Mouse (Mus musculus): ENCODE measurements around the gene Cyp2u1. TPM values are rescaled to one million over a fixed set of nuclear protein-coding genes. Genes with fewer than 3 reads are reported as not detected.
A peak's percentile ranks its signal among the peaks of the same experiment; 100 is the strongest.

Cyp2u1 gene
- polyA plus RNA-seq, 1 experiment from 2014 or later, result 1.9 TPM

DNA sequence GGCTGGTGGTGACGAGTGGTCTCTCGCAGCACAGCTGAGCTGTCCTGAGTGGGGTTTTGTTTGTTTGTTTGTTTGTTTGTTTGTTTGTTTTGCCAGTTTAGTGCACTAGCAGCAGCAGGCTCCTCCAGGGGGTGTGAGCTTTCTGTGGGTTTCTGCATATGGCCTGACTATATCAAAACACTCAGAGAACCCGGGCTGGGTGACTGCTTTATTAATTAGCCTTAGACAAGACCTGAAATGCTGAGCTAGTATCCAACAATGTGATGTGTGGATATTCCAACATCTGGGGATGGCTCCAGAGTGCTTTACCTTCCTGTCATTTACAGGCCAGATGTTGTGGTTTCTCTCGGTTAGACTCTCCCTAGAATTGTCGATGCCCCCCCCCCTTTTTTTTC lies 290 bp upstream of the Cyp2u1 start:
- Histone ChIP-seq H3K4me1 (replicated peaks; ENCODE audit: control insufficient read depth, insufficient read depth) (peaks cover 3% of the 10 kb centered on the region; the same call in 1 of the 2 replicates), H3K9ac (ENCODE audit: low read length) (peak overlapping the region; percentile 63; the same call in 1 of the 2 replicates), H3K36me3 (ENCODE audit: control insufficient read depth, insufficient read depth, low read length) (no peaks in the 10 kb centered on the region), H3K9me3 (ENCODE audit: control insufficient read depth, low read length) (no peaks in the 10 kb centered on the region), H3K4me2 (replicated peaks; ENCODE audit: low read depth) (peak overlapping the region; percentile 98), H3K27ac (replicated peaks) (no peak overlapping the region), H3K27me3 (ENCODE audit: control insufficient read depth, insufficient read depth, low read length) (no peaks in the 10 kb centered on the region), H3K4me3 (ENCODE audit: low read depth, low read length) (peak overlapping the region; percentile 66)
- TF ChIP-seq EP300 (optimal IDR thresholded peaks at IDR 0.05) (no peak), CTCF (IDR thresholded peaks at IDR 0.05; ENCODE audit: low read depth) (no peak)
- 20% methylated on average over 5 of the region's 5 CpGs for WGBS
- ATAC-seq (ENCODE audit: low FRiP score, low TSS enrichment), result no peak
- no peak for DNase-seq (ENCODE audit: low spot score)

DNA sequence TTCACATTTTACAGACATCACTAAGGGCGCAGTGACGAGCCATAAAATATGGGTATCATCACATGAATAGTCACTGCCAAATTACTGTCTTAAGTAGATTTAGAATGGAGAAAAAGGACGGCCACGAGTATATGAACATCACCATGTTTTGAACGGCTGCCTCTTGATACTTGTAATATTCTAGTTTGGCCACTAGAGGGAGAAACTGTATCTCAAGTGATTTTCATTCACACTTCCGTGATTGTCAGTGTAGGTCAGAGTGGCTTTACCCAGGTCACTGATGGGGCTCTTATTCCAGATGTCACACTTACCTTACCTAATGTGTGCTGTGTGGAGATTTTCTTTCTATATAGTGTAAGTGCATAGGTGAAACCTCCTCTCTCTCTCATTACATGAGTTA lies 3.1 kb downstream of the Cyp2u1 start:
- Histone ChIP-seq H3K9ac (ENCODE audit: low read length) (no peak overlapping the region), H3K9me3 (ENCODE audit: control insufficient read depth, low read length) (no peaks in the 10 kb centered on the region), H3K36me3 (ENCODE audit: control insufficient read depth, insufficient read depth, low read length) (no peaks in the 10 kb centered on the region), H3K4me2 (replicated peaks; ENCODE audit: low read depth) (no peak overlapping the region), H3K27ac (replicated peaks) (no peak overlapping the region), H3K27me3 (ENCODE audit: control insufficient read depth, insufficient read depth, low read length) (no peaks in the 10 kb centered on the region), H3K4me3 (ENCODE audit: low read depth, low read length) (no peak overlapping the region), H3K4me1 (replicated peaks; ENCODE audit: control insufficient read depth, insufficient read depth) (peaks cover 3% of the 10 kb centered on the region; the same call in 1 of the 2 replicates)
- DNase-seq (ENCODE audit: low spot score) (no peak), ATAC-seq (ENCODE audit: low FRiP score, low TSS enrichment) (no peak)
- TF ChIP-seq CTCF (IDR thresholded peaks at IDR 0.05; ENCODE audit: low read depth) (peak; percentile 87), EP300 (optimal IDR thresholded peaks at IDR 0.05) (no peak)
- 5% methylated on average over 6 of the region's 6 CpGs for WGBS

DNA sequence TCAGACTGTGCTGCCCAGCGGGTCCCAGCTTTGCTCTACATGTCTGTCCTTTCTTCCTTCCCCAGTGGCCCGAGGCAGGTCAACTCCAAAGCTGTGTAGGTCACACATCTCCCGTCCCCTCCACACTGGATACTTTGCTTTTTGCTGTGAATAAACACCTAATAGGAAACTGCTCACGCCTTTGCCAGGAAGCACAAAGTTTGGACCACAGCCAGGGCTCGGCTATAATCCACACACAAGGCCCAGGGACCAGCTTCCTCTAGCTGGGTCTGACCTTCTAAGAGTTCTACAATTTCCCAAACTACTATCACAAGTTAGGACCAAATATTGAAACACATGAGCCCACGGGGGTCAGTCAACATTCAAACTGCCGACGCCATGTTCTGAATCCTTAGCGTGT lies 3.9 kb downstream of the Cyp2u1 start:
- H3K4me1 ChIP-seq (replicated peaks; ENCODE audit: control insufficient read depth, insufficient read depth), result peaks cover 3% of the 10 kb centered on the region; the same call in 1 of the 2 replicates
- TF ChIP-seq CTCF (IDR thresholded peaks at IDR 0.05; ENCODE audit: low read depth), result no peak
- no peak for TF ChIP-seq EP300 (optimal IDR thresholded peaks at IDR 0.05)
- H3K9me3 ChIP-seq (ENCODE audit: control insufficient read depth, low read length), result no peaks in the 10 kb centered on the region
- ATAC-seq (ENCODE audit: low FRiP score, low TSS enrichment), result no peak
- no peak for DNase-seq (ENCODE audit: low spot score)
- H3K36me3 ChIP-seq (ENCODE audit: control insufficient read depth, insufficient read depth, low read length), result no peaks in the 10 kb centered on the region
- no peaks in the 10 kb centered on the region for H3K27me3 ChIP-seq (ENCODE audit: control insufficient read depth, insufficient read depth, low read length)
- no peak overlapping the region for H3K9ac ChIP-seq (ENCODE audit: low read length)
- no peak overlapping the region for H3K27ac ChIP-seq (replicated peaks)
- H3K4me2 ChIP-seq (replicated peaks; ENCODE audit: low read depth), result no peak overlapping the region
- WGBS, result 74% methylated on average over 9 of the region's 9 CpGs
- no peak overlapping the region for H3K4me3 ChIP-seq (ENCODE audit: low read depth, low read length)

GRCm38 (mm10) chr3:131296893-131297292 lies 6.1 kb downstream of the Cyp2u1 start:
- H3K4me3 ChIP-seq (ENCODE audit: low read depth, low read length), result no peak overlapping the region

GRCm38 (mm10) chr3:131295513-131296200 lies 7.4 kb downstream of the Cyp2u1 start:
- 63% methylated on average over 12 of the region's 12 CpGs for WGBS
- Histone ChIP-seq H3K36me3 (ENCODE audit: control insufficient read depth, insufficient read depth, low read length) (no peaks in the 10 kb centered on the region), H3K27ac (replicated peaks) (no peak overlapping the region), H3K9ac (ENCODE audit: low read length) (no peak overlapping the region), H3K4me2 (replicated peaks; ENCODE audit: low read depth) (no peak overlapping the region), H3K9me3 (ENCODE audit: control insufficient read depth, low read length) (no peaks in the 10 kb centered on the region), H3K27me3 (ENCODE audit: control insufficient read depth, insufficient read depth, low read length) (no peaks in the 10 kb centered on the region), H3K4me1 (replicated peaks; ENCODE audit: control insufficient read depth, insufficient read depth) (no peaks in the 10 kb centered on the region), H3K4me3 (ENCODE audit: low read depth, low read length) (no peak overlapping the region)
- DNase-seq (ENCODE audit: low spot score), result no peak
- TF ChIP-seq CTCF (IDR thresholded peaks at IDR 0.05; ENCODE audit: low read depth), result no peak
- no peak for TF ChIP-seq EP300 (optimal IDR thresholded peaks at IDR 0.05)
- ATAC-seq (ENCODE audit: low FRiP score, low TSS enrichment), result no peak

More at GRCm38 (mm10) chr3:131296893-131297292, 6.1 kb downstream of the Cyp2u1 start:
- H3K27me3 ChIP-seq (ENCODE audit: control insufficient read depth, insufficient read depth, low read length), result no peaks in the 10 kb centered on the region
- H3K4me1 ChIP-seq (replicated peaks; ENCODE audit: control insufficient read depth, insufficient read depth), result no peaks in the 10 kb centered on the region
- DNase-seq (ENCODE audit: low spot score), result no peak
- H3K4me2 ChIP-seq (replicated peaks; ENCODE audit: low read depth), result no peak overlapping the region
- no peaks in the 10 kb centered on the region for H3K9me3 ChIP-seq (ENCODE audit: control insufficient read depth, low read length)
- no peak overlapping the region for H3K9ac ChIP-seq (ENCODE audit: low read length)
- H3K27ac ChIP-seq (replicated peaks), result no peak overlapping the region
- TF ChIP-seq CTCF (IDR thresholded peaks at IDR 0.05; ENCODE audit: low read depth) (no peak), EP300 (optimal IDR thresholded peaks at IDR 0.05) (no peak)
- 91% methylated on average over 7 of the region's 7 CpGs for WGBS
- no peak for ATAC-seq (ENCODE audit: low FRiP score, low TSS enrichment)
- no peaks in the 10 kb centered on the region for H3K36me3 ChIP-seq (ENCODE audit: control insufficient read depth, insufficient read depth, low read length)

DNA sequence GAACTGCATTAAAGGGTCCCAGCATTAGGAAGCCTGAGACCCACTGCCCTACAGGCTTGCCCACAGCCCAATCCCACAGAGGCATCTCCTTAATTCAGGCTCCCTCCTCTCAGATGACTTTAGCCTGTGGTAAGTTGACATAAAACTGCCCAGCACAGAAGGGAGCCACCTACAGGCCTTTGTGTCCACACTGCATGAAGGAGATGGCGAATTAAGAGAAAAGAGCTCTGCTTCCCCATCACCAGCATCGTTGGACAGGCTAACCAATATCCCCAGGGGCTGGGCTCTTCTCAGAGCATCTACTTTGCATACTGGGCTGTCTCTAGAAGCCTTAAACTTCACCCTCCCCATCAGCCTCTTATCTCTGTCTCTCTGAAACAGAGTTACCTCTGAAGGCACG lies 8.5 kb downstream of the Cyp2u1 start:
- TF ChIP-seq CTCF (IDR thresholded peaks at IDR 0.05; ENCODE audit: low read depth), result peak; percentile 43; the same call in 1 of the 2 replicates
- no peak for TF ChIP-seq EP300 (optimal IDR thresholded peaks at IDR 0.05)
- DNase-seq (ENCODE audit: low spot score), result no peak
- no peak overlapping the region for H3K4me3 ChIP-seq (ENCODE audit: low read depth, low read length)
- H3K27me3 ChIP-seq (ENCODE audit: control insufficient read depth, insufficient read depth, low read length), result no peaks in the 10 kb centered on the region
- no peaks in the 10 kb centered on the region for H3K9me3 ChIP-seq (ENCODE audit: control insufficient read depth, low read length)
- H3K27ac ChIP-seq (replicated peaks), result no peak overlapping the region
- 61% methylated on average over 3 of the region's 3 CpGs for WGBS
- H3K4me1 ChIP-seq (replicated peaks; ENCODE audit: control insufficient read depth, insufficient read depth), result no peaks in the 10 kb centered on the region
- no peak overlapping the region for H3K4me2 ChIP-seq (replicated peaks; ENCODE audit: low read depth)
- no peak for ATAC-seq (ENCODE audit: low FRiP score, low TSS enrichment)
- H3K9ac ChIP-seq (ENCODE audit: low read length), result no peak overlapping the region
- no peaks in the 10 kb centered on the region for H3K36me3 ChIP-seq (ENCODE audit: control insufficient read depth, insufficient read depth, low read length)

Data from stomach, postnatal 0 days (tissue).